In genomic region chr1:87183998-87184750, GRCm38 (mm10) we compare ENCODE assay signal across 9 mouse cellular contexts. TPM values are rescaled to one million over a fixed set of nuclear protein-coding genes. Genes with fewer than 3 reads are reported as not detected.
A peak's percentile ranks its signal among the peaks of the same experiment; 100 is the strongest.
DNase-seq lines count a peak whose midpoint lies in the region; ATAC-seq lines count a peak whose summit lies in the region.
"Had no signal": no experiment of that assay in that cellular context is flagged by ENCODE, and none has a peak within 500 bp of the region (broad histone marks: within the 10 kb centered on the region; RNA-seq: fewer than 3 reads in every experiment).

No protein-coding gene starts in this region.

- H3K36me3 ChIP-seq in forebrain, embryonic 15.5 days: no peaks in the 10 kb centered on the region
- no peaks in the 10 kb centered on the region for H3K36me3 ChIP-seq in midbrain, embryonic 15.5 days (replicated peaks)

- H3K4me3 ChIP-seq in forebrain, embryonic 15.5 days: peak overlapping the region; percentile 18; the same call in 1 of the 2 replicates
- H3K4me3 ChIP-seq in midbrain, embryonic 15.5 days: peak overlapping the region; percentile 10; the same call in 1 of the 2 replicates

- H3K27me3 ChIP-seq in forebrain, embryonic 15.5 days: peaks cover 23% of the 10 kb centered on the region
- peaks cover 49% of the 10 kb centered on the region for H3K27me3 ChIP-seq in midbrain, embryonic 15.5 days (replicated peaks)

- no peak overlapping the region for H3K27ac ChIP-seq in forebrain, embryonic 15.5 days (replicated peaks)
- H3K27ac ChIP-seq in midbrain, embryonic 15.5 days: no peak overlapping the region

- intact Hi-C loops in gastrocnemius, postnatal 36 days (cut with DNase I): loop anchor here (10.0 kb wide), 2 partner anchors 529 to 569 kb away; no protein-coding TSS in a partner anchor

- peak overlapping the region; percentile 90 for H3K4me2 ChIP-seq in forebrain, embryonic 15.5 days (replicated peaks)
- H3K4me2 ChIP-seq in midbrain, embryonic 15.5 days: peak overlapping the region; percentile 36

- peak; percentile 38 to 50 for DNase-seq in kidney, postnatal 4 days
- no peak for DNase-seq in kidney, postnatal 14 days
- peak; percentile 78 for DNase-seq in ZHBTc4 (ENCODE audit: low read depth, low spot score)
- DNase-seq in urinary bladder, postnatal 4 days (ENCODE audit: low spot score in 2 of 2): no peak
- DNase-seq in gastrocnemius, postnatal 36 days: no peak

- ATAC-seq in forebrain, embryonic 15.5 days (replicated peaks): no peak
- no peak for ATAC-seq in midbrain, embryonic 15.5 days (replicated peaks)

- no peak overlapping the region for H3K9ac ChIP-seq in forebrain, embryonic 15.5 days (replicated peaks)
- H3K9ac ChIP-seq in midbrain, embryonic 15.5 days: no peak overlapping the region

- WGBS in forebrain, embryonic 15.5 days: 34% methylated on average over 15 of the region's 15 CpGs
- 36% methylated on average over 15 of the region's 15 CpGs for WGBS in midbrain, embryonic 15.5 days

- H3K4me1 ChIP-seq in forebrain, embryonic 15.5 days: peaks cover 22% of the 10 kb centered on the region
- peaks cover 18% of the 10 kb centered on the region for H3K4me1 ChIP-seq in midbrain, embryonic 15.5 days

- no peaks in the 10 kb centered on the region for H3K9me3 ChIP-seq in forebrain, embryonic 15.5 days
- no peaks in the 10 kb centered on the region for H3K9me3 ChIP-seq in midbrain, embryonic 15.5 days

RNA-seq across cellular contexts. Expression of gene Prss56, which starts 1.1 kb away (rescaled TPM):
- polyA plus RNA-seq in forebrain, embryonic 15.5 days (2015; fragmentation: Nextera tagmentation; extraction: Ambion mirVana): 0.92 and 1.2 TPM in 2 replicates
- 0.13 TPM in 1 of 2 replicates, not detected in the other for polyA plus RNA-seq in midbrain, embryonic 15.5 days (2015; fragmentation: Nextera tagmentation; extraction: Ambion mirVana)
- not detected for total RNA-seq in gastrocnemius, postnatal 36 days (2021)
- total RNA-seq: adrenal gland, adult 18-20 months had no signal

RNA-seq across cellular contexts. Expression of gene Chrnd, which starts 6.2 kb away (rescaled TPM):
- not detected in 2 replicates for polyA plus RNA-seq in forebrain, embryonic 15.5 days (2015; fragmentation: Nextera tagmentation; extraction: Ambion mirVana)
- not detected in 2 replicates for polyA plus RNA-seq in midbrain, embryonic 15.5 days (2015; fragmentation: Nextera tagmentation; extraction: Ambion mirVana)
- 1 to 10 TPM; 1.9 to 2.6 TPM for total RNA-seq in gastrocnemius, postnatal 36 days (2021)
- total RNA-seq: adrenal gland, adult 18-20 months had no signal
- polyA plus RNA-seq: stomach, embryonic 14.5 days had no signal

RNA-seq across cellular contexts. Expression of gene Chrng, which starts 20.3 kb away (rescaled TPM):
- polyA plus RNA-seq in forebrain, embryonic 15.5 days (2015; fragmentation: Nextera tagmentation; extraction: Ambion mirVana): not detected in 2 replicates
- not detected in 2 replicates for polyA plus RNA-seq in midbrain, embryonic 15.5 days (2015; fragmentation: Nextera tagmentation; extraction: Ambion mirVana)
- total RNA-seq in gastrocnemius, postnatal 36 days (2021): under 1 TPM in 1 of 2 experiments, not detected in 1; 0.52 TPM
- total RNA-seq: adrenal gland, adult 18-20 months had no signal
- polyA plus RNA-seq: stomach, embryonic 14.5 days had no signal

RNA-seq across cellular contexts. Expression of gene Ecel1, which starts 27.9 kb away (rescaled TPM):
- polyA plus RNA-seq in forebrain, embryonic 15.5 days (2015; fragmentation: Nextera tagmentation; extraction: Ambion mirVana): 19.4 and 21.1 TPM in 2 replicates
- 22.3 and 23.3 TPM in 2 replicates for polyA plus RNA-seq in midbrain, embryonic 15.5 days (2015; fragmentation: Nextera tagmentation; extraction: Ambion mirVana)
- not detected for total RNA-seq in gastrocnemius, postnatal 36 days (2021)

RNA-seq across cellular contexts. Expression of gene Eif4e2, which starts 29.5 kb away (rescaled TPM):
- polyA plus RNA-seq in forebrain, embryonic 15.5 days (2015; fragmentation: Nextera tagmentation; extraction: Ambion mirVana): 93.5 and 98.5 TPM in 2 replicates
- polyA plus RNA-seq in midbrain, embryonic 15.5 days (2015; fragmentation: Nextera tagmentation; extraction: Ambion mirVana): 91.7 and 95.4 TPM in 2 replicates
- 10 to 100 TPM; 47.3 to 50.0 TPM for total RNA-seq in gastrocnemius, postnatal 36 days (2021)

Comparison
In these comparisons a context has a peak if more than half of its experiments do, and no peak if none do; other contexts are left out.
1. DNase-seq: peak in kidney, postnatal 4 days (2 of 2) and ZHBTc4 (single experiment); none in kidney, postnatal 14 days (single experiment), urinary bladder, postnatal 4 days (0 of 2) and gastrocnemius, postnatal 36 days (0 of 2).